ENCODE assay signal across 21 mouse cellular contexts in the genomic region with DNA sequence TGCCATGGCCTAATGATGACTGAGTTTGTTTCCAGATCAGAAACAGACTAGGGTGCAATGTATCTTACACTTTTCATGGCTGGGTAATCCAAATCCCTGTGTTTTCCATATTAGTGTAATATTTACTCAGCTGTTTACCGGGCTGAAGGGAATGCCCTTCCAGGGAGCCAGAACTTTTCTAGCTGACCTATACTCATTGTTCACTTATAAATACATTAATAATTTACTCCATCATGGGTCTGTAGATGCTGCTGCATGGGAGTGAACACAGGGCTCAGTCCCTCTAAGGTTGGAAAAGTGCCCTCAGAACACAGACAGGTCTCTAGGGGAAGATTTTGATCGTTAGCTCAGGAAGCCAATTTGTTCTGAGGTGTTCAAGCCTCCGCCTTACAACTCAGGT. TPM values are rescaled to one million over a fixed set of nuclear protein-coding genes. Genes with fewer than 3 reads are reported as not detected.
A peak's percentile ranks its signal among the peaks of the same experiment; 100 is the strongest.
DNase-seq lines count a peak whose midpoint lies in the region; ATAC-seq and TF ChIP-seq lines count a peak whose summit lies in the region.
"Had no signal": no experiment of that assay in that cellular context is flagged by ENCODE, and none has a peak within 500 bp of the region (broad histone marks: within the 10 kb centered on the region; RNA-seq: fewer than 3 reads in every experiment).

No protein-coding gene starts in this region.

- H3K4me3 ChIP-seq in neural tube, embryonic 13.5 days = no peak overlapping the region
- peak overlapping the region; percentile 40; the same call in 1 of the 2 replicates for H3K4me3 ChIP-seq in kidney, adult 2 months (ENCODE audit: insufficient read depth, low read depth, low read length)
- H3K4me3 ChIP-seq: embryonic facial prominence, embryonic 10.5 days; heart, embryonic 13.5 days had no signal

- peak overlapping the region; percentile 37; the same call in 1 of the 2 replicates for H3K4me2 ChIP-seq in neural tube, embryonic 13.5 days
- H3K4me2 ChIP-seq: heart, embryonic 13.5 days; liver, embryonic 11.5 days had no signal

- no peak for TF ChIP-seq POLR2A in kidney, adult 2 months (IDR thresholded peaks at IDR 0.05; ENCODE audit: low read depth, low read length)

- TF ChIP-seq CTCF in kidney, adult 2 months (conservative IDR thresholded peaks at IDR 0.05; ENCODE audit: insufficient read depth, insufficient read length, low read depth, low read length) = no peak

- H3K27ac ChIP-seq in neural tube, embryonic 13.5 days (replicated peaks) = no peak overlapping the region
- peak overlapping the region; percentile 85 for H3K27ac ChIP-seq in kidney, adult 2 months (ENCODE audit: insufficient read depth, low read depth, low read length)
- H3K27ac ChIP-seq: embryonic facial prominence, embryonic 10.5 days; heart, embryonic 13.5 days had no signal

- peaks cover 40% of the 10 kb centered on the region for H3K4me1 ChIP-seq in neural tube, embryonic 13.5 days (replicated peaks)
- peaks cover 13% of the 10 kb centered on the region; the same call in 1 of the 2 replicates for H3K4me1 ChIP-seq in kidney, adult 2 months (ENCODE audit: control insufficient read depth, insufficient read depth, low read length)

- H3K27me3 ChIP-seq in neural tube, embryonic 13.5 days = no peaks in the 10 kb centered on the region
- no peaks in the 10 kb centered on the region for H3K27me3 ChIP-seq in kidney, adult 2 months (replicated peaks; ENCODE audit: control insufficient read depth, insufficient read depth, low read length)
- H3K27me3 ChIP-seq: heart, embryonic 13.5 days had no signal

- ATAC-seq in neural tube, embryonic 13.5 days (ENCODE audit: low read depth) = no peak
- no peak for ATAC-seq in megakaryocyte progenitor cell, adult 5-6 weeks (replicated peaks; ENCODE audit: poor library complexity)

- no peaks in the 10 kb centered on the region for H3K36me3 ChIP-seq in neural tube, embryonic 13.5 days
- H3K36me3 ChIP-seq in kidney, adult 2 months (ENCODE audit: control insufficient read depth, insufficient read depth, low read length) = no peaks in the 10 kb centered on the region
- H3K36me3 ChIP-seq: embryonic facial prominence, embryonic 10.5 days; heart, embryonic 13.5 days had no signal

- H3K9me3 ChIP-seq in neural tube, embryonic 13.5 days = no peaks in the 10 kb centered on the region
- H3K9me3 ChIP-seq: embryonic facial prominence, embryonic 10.5 days; heart, embryonic 13.5 days had no signal

- no peak for DNase-seq in neural tube, embryonic 10.5 days (ENCODE audit: extremely low spot score, low spot score)
- peak; percentile 73 for DNase-seq in kidney, adult 2 months
- peak; percentile 33 for DNase-seq in kidney, postnatal 10 days
- no peak for DNase-seq in urinary bladder, postnatal 10 days (ENCODE audit: low spot score)
- DNase-seq in frontal cortex, postnatal 10 days (ENCODE audit: low spot score in 2 of 2) = no peak
- DNase-seq: cerebellum, adult 8-10 months; gastrocnemius, postnatal 10 days; heart, adult 18-20 months; heart, postnatal 4 days; layer of hippocampus, adult 9-11 months; lung, adult 18-20 months; lung, postnatal 14 days; retina, postnatal 1 day had no signal

- 68% methylated on average over 3 of the region's 3 CpGs for WGBS in neural tube, embryonic 13.5 days
- WGBS in kidney, adult 2 months = 36% methylated on average over 3 of the region's 3 CpGs

- no peak overlapping the region for H3K9ac ChIP-seq in neural tube, embryonic 13.5 days
- H3K9ac ChIP-seq: heart, embryonic 13.5 days had no signal

RNA-seq across cellular contexts. Expression of a gene that starts 1.9 kb away (rescaled TPM):
- polyA plus RNA-seq in neural tube, embryonic 13.5 days (2015; fragmentation: Nextera tagmentation; extraction: Ambion mirVana) = 4.2 and 4.8 TPM in 2 replicates
- polyA plus RNA-seq in kidney, adult 2 months (2012; rRNA removed) = 7.1 and 7.7 TPM in 2 replicates
- total RNA-seq in megakaryocyte progenitor cell, adult 5-6 weeks (2015) = not detected in 2 replicates
- not detected in 2 replicates for total RNA-seq in megakaryocyte progenitor cell, adult 5-6 weeks (2017)
- total RNA-seq: common myeloid progenitor, adult 5-6 weeks; heart, adult 18-20 months; megakaryocyte-erythroid progenitor cell, adult 5-6 weeks had no signal
- polyA plus RNA-seq: thymus, postnatal 0 days had no signal

Comparison
In these comparisons a context has a peak if more than half of its experiments do, and no peak if none do; other contexts are left out.
1. DNase-seq: peak in kidney, adult 2 months (single experiment) and kidney, postnatal 10 days (single experiment); none in neural tube, embryonic 10.5 days (single experiment), urinary bladder, postnatal 10 days (single experiment) and frontal cortex, postnatal 10 days (0 of 2).